Mouse (Mus musculus): ENCODE results near the gene AC124108.1.
"Not testable (repeated sequence)": the region's sequence is repeated elsewhere in the genome, so short reads cannot be mapped to it uniquely, and the experiment has no call there.

DNA sequence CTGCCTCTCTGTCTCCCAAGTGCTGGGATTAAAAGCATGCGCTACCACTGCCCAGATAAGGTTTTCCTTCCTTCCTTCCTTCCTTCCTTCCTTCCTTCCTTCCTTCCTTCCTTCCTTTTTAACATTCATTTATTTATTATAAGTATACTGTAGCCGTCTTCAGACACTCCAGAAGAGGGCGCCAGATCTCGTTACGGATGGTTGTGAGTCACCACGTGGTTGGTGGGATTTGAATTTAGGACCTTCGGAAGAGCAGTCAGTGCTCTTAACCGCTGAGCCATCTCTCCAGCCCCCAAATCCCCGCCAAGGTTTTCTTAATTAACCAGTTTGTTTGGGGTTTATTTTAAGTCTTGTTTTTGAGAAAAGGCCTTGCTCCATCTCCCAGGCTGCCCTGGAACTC, 28.6 kb upstream of the AC124108.1 start:
- not testable (repeated sequence) for TF ChIP-seq CTCF (IDR thresholded peaks at IDR 0.05; ENCODE audit: control insufficient read depth, insufficient read depth, low read length); POLR2A (IDR thresholded peaks at IDR 0.05; ENCODE audit: borderline replicate concordance, control insufficient read depth, low read depth, low read length)
